Comparison of ENCODE assay signal across 8 mouse cellular contexts in genomic region chr15:103214971-103215907, GRCm38 (mm10). TPM values are rescaled to one million over a fixed set of nuclear protein-coding genes. Genes with fewer than 3 reads are reported as not detected.
DNase-seq lines count a peak whose midpoint lies in the region; ATAC-seq and TF ChIP-seq lines count a peak whose summit lies in the region.

No protein-coding gene starts in this region.

- H3K4me3 ChIP-seq in gastrocnemius, adult 2 months: peak overlapping the region; percentile 77
- H3K4me3 ChIP-seq in hindbrain, postnatal 0 days (ENCODE audit: low read length): peak overlapping the region; percentile 44
- peak overlapping the region; percentile 53 for H3K4me3 ChIP-seq in left cerebral cortex, adult 2 months
- H3K4me3 ChIP-seq in macrophage (ENCODE audit: inconsistent target): peak overlapping the region; percentile 4; the same call in 1 of the 2 replicates

- TF ChIP-seq CTCF in gastrocnemius, adult 2 months (IDR thresholded peaks at IDR 0.05): no peak
- no peak for TF ChIP-seq CTCF in hindbrain, postnatal 0 days (IDR thresholded peaks at IDR 0.05; ENCODE audit: low read depth)
- no peak for TF ChIP-seq CTCF in left cerebral cortex, adult 2 months (IDR thresholded peaks at IDR 0.05)

- H3K9me3 ChIP-seq in hindbrain, postnatal 0 days (ENCODE audit: low read length): no peaks in the 10 kb centered on the region

- under 1% methylated on average over 15 of the region's 15 CpGs for whole genome bisulfite sequencing in hindbrain, postnatal 0 days
- 23% methylated on average over 13 of the region's 15 CpGs for WGBS in macrophage (ENCODE audit: missing documents)

- peak; percentile 97 for ATAC-seq in hindbrain, postnatal 0 days

- DNase-seq in WW6 (ENCODE audit: low read depth, low spot score): peak; percentile 86
- DNase-seq in cerebellum, postnatal 4 days (ENCODE audit: low spot score in 2 of 2): peak; percentile 55 to 85
- peak; percentile 91 for DNase-seq in gastrocnemius, adult 2 months
- peak; percentile 97 for DNase-seq in hindbrain, postnatal 0 days (ENCODE audit: low spot score)
- peak; percentile 89 for DNase-seq in left cerebral cortex, adult 2 months (ENCODE audit: extremely low spot score in 1 of 2, low spot score in 2 of 2)
- peak; percentile 64 for DNase-seq in retina, postnatal 7 days (ENCODE audit: low read depth, low spot score)
- peak; percentile 59 to 78 for DNase-seq in urinary bladder, adult 18-20 months (ENCODE audit: low spot score in 2 of 2)

- peaks cover 11% of the 10 kb centered on the region for H3K4me1 ChIP-seq in hindbrain, postnatal 0 days (ENCODE audit: insufficient read depth, low read length)

- H3K9ac ChIP-seq in hindbrain, postnatal 0 days (replicated peaks; ENCODE audit: low read length): peak overlapping the region; percentile 54

- peak overlapping the region; percentile 85 for H3K27ac ChIP-seq in gastrocnemius, adult 2 months
- peak overlapping the region; percentile 87 for H3K27ac ChIP-seq in hindbrain, postnatal 0 days
- H3K27ac ChIP-seq in left cerebral cortex, adult 2 months: peak overlapping the region; percentile 85
- no peak overlapping the region for H3K27ac ChIP-seq in macrophage

- H3K4me2 ChIP-seq in hindbrain, postnatal 0 days (ENCODE audit: low read depth, low read length): peak overlapping the region; percentile 57

- no peaks in the 10 kb centered on the region for H3K27me3 ChIP-seq in hindbrain, postnatal 0 days (ENCODE audit: insufficient read depth, low read length)

- H3K36me3 ChIP-seq in hindbrain, postnatal 0 days (ENCODE audit: insufficient read depth, low read length): peaks cover 13% of the 10 kb centered on the region
- H3K36me3 ChIP-seq in macrophage (ENCODE audit: inconsistent target): 0 out of 2 replicates have a peak, but pooled peaks cover 8% of the 10 kb centered on the region

- intact Hi-C loops in gastrocnemius, adult 2 months (cut with DNase I): no loop called here
- intact Hi-C loops in left cerebral cortex, adult 2 months (cut with DNase I): loop anchor here (2.0 kb wide), 1 partner anchor 24 kb away; the partner anchor contains the start of gene Cbx5

- peaks cover 65% of the 10 kb centered on the region for H3K79me2 ChIP-seq in macrophage (ENCODE audit: inconsistent target)

RNA-seq across cellular contexts. Expression of gene Cbx5, which starts 24.4 kb away (rescaled TPM):
- total RNA-seq in gastrocnemius, adult 2 months (2021): 10 to 100 TPM; 24.4 to 36.6 TPM
- 125 and 134 TPM in 2 replicates for total RNA-seq in hindbrain, postnatal 0 days (2014; rRNA removed)
- polyA plus RNA-seq in hindbrain, postnatal 0 days (2015; fragmentation: Nextera tagmentation; extraction: Ambion mirVana): 95.3 and 98.1 TPM in 2 replicates
- total RNA-seq in left cerebral cortex, adult 2 months (2021): 100 to 1,000 TPM; 171 to 176 TPM
- total RNA-seq in macrophage (2018; cell fraction: chromatin; rRNA removed): 10 to 100 TPM in 25 of 26 experiments, 1 to 10 TPM in 1; 5.4 to 66.2 (median 36.0) TPM
- 10 to 100 TPM; 12.8 to 24.5 (median 20.3) TPM for total RNA-seq in macrophage (2018; cell fraction: cytosol; rRNA removed)
- total RNA-seq in macrophage (2018; cell fraction: nucleus; rRNA removed): 10 to 100 TPM; 13.3 to 77.7 (median 32.1) TPM
- polyA plus RNA-seq in macrophage (2018): 12.1 to 27.7 TPM (median 15.0 TPM) in 3 replicates

RNA-seq across cellular contexts. Expression of gene Hnrnpa1, which starts 25.0 kb away (rescaled TPM):
- 10 to 100 TPM; 93.9 to 98.7 TPM for total RNA-seq in gastrocnemius, adult 2 months (2021)
- total RNA-seq in hindbrain, postnatal 0 days (2014; rRNA removed): 117 and 148 TPM in 2 replicates
- 596 and 630 TPM in 2 replicates for polyA plus RNA-seq in hindbrain, postnatal 0 days (2015; fragmentation: Nextera tagmentation; extraction: Ambion mirVana)
- 100 to 1,000 TPM; 233 to 247 TPM for total RNA-seq in left cerebral cortex, adult 2 months (2021)
- total RNA-seq in macrophage (2018; cell fraction: chromatin; rRNA removed): 100 to 1,000 TPM; 214 to 454 (median 309) TPM
- 100 to 1,000 TPM; 112 to 192 (median 143) TPM for total RNA-seq in macrophage (2018; cell fraction: cytosol; rRNA removed)
- 100 to 1,000 TPM; 161 to 400 (median 204) TPM for total RNA-seq in macrophage (2018; cell fraction: nucleus; rRNA removed)
- 108 to 322 TPM (median 228 TPM) in 3 replicates for polyA plus RNA-seq in macrophage (2018)

RNA-seq across cellular contexts. Expression of gene Nfe2, which starts 43.0 kb away (rescaled TPM):
- total RNA-seq in gastrocnemius, adult 2 months (2021): not detected
- total RNA-seq in hindbrain, postnatal 0 days (2014; rRNA removed): 0.63 TPM in 1 of 2 replicates, not detected in the other
- 0.20 and 0.33 TPM in 2 replicates for polyA plus RNA-seq in hindbrain, postnatal 0 days (2015; fragmentation: Nextera tagmentation; extraction: Ambion mirVana)
- total RNA-seq in left cerebral cortex, adult 2 months (2021): not detected
- total RNA-seq in macrophage (2018; cell fraction: chromatin; rRNA removed): 1 to 10 TPM in 9 of 26 experiments, under 1 TPM in 8, not detected in 9; 0.39 to 2.6 (median 1.2) TPM
- 1 to 10 TPM in 20 of 26 experiments, under 1 TPM in 6; 0.56 to 2.4 (median 1.7) TPM for total RNA-seq in macrophage (2018; cell fraction: cytosol; rRNA removed)
- 1 to 10 TPM in 12 of 26 experiments, under 1 TPM in 10, not detected in 4; 0.36 to 4.0 (median 1.0) TPM for total RNA-seq in macrophage (2018; cell fraction: nucleus; rRNA removed)
- 0.79 to 3.5 TPM (median 1.8 TPM) in 3 replicates for polyA plus RNA-seq in macrophage (2018)

RNA-seq across cellular contexts. Expression of gene Smug1, which starts 48.3 kb away (rescaled TPM):
- total RNA-seq in gastrocnemius, adult 2 months (2021): 10 to 100 TPM; 10.8 to 12.7 TPM
- total RNA-seq in hindbrain, postnatal 0 days (2014; rRNA removed): 22.7 and 40.1 TPM in 2 replicates
- polyA plus RNA-seq in hindbrain, postnatal 0 days (2015; fragmentation: Nextera tagmentation; extraction: Ambion mirVana): 11.9 and 13.2 TPM in 2 replicates
- total RNA-seq in left cerebral cortex, adult 2 months (2021): 10 to 100 TPM; 20.7 to 23.2 TPM
- total RNA-seq in macrophage (2018; cell fraction: chromatin; rRNA removed): 10 to 100 TPM in 18 of 26 experiments, 1 to 10 TPM in 8; 1.8 to 24.9 (median 13.7) TPM
- total RNA-seq in macrophage (2018; cell fraction: cytosol; rRNA removed): 1 to 10 TPM in 25 of 26 experiments, under 1 TPM in 1; 0.94 to 6.0 (median 3.2) TPM
- 10 to 100 TPM in 14 of 26 experiments, 1 to 10 TPM in 12; 3.0 to 23.8 (median 10.9) TPM for total RNA-seq in macrophage (2018; cell fraction: nucleus; rRNA removed)
- 3.2 to 6.0 TPM (median 5.0 TPM) in 3 replicates for polyA plus RNA-seq in macrophage (2018)

RNA-seq across cellular contexts. Expression of gene Copz1, which starts 57.3 kb away (rescaled TPM):
- 10 to 100 TPM; 38.5 to 41.4 TPM for total RNA-seq in gastrocnemius, adult 2 months (2021)
- total RNA-seq in hindbrain, postnatal 0 days (2014; rRNA removed): 149 and 155 TPM in 2 replicates
- polyA plus RNA-seq in hindbrain, postnatal 0 days (2015; fragmentation: Nextera tagmentation; extraction: Ambion mirVana): 181 TPM in 2 replicates
- total RNA-seq in left cerebral cortex, adult 2 months (2021): 10 to 100 TPM; 85.5 to 93.0 TPM
- 10 to 100 TPM; 15.7 to 68.2 (median 42.7) TPM for total RNA-seq in macrophage (2018; cell fraction: chromatin; rRNA removed)
- 100 to 1,000 TPM; 109 to 211 (median 159) TPM for total RNA-seq in macrophage (2018; cell fraction: cytosol; rRNA removed)
- total RNA-seq in macrophage (2018; cell fraction: nucleus; rRNA removed): 100 to 1,000 TPM in 7 of 26 experiments, 10 to 100 TPM in 19; 29.9 to 123 (median 77.5) TPM
- polyA plus RNA-seq in macrophage (2018): 123 to 145 TPM (median 136 TPM) in 3 replicates

Comparison
In these comparisons a context has a peak if more than half of its experiments do, and no peak if none do; other contexts are left out.
1. H3K4me3 ChIP-seq: peak in every context shown above with its lines; median percentile 77 in gastrocnemius, adult 2 months; 53 in left cerebral cortex, adult 2 months; 44 in hindbrain, postnatal 0 days; 4 in macrophage.